Mouse (Mus musculus) central nervous system, embryonic 18 days (tissue): ENCODE measurements around the gene Itga2b. TPM values are rescaled to one million over a fixed set of nuclear protein-coding genes. Genes with fewer than 3 reads are reported as not detected.

Source experiments
- polyA plus RNA-seq: library from polyadenylated mRNA; depleted of rRNA; stranded (reverse); fragments of >200 nt; gene quantifications from 2 replicates; pipeline ENCODE4 v1.2.3, GENCODE M21; 2012; rRNA removed

Gene Itga2b
- polyA plus RNA-seq = 6.3 and 7.6 TPM in 2 replicates

DNA sequence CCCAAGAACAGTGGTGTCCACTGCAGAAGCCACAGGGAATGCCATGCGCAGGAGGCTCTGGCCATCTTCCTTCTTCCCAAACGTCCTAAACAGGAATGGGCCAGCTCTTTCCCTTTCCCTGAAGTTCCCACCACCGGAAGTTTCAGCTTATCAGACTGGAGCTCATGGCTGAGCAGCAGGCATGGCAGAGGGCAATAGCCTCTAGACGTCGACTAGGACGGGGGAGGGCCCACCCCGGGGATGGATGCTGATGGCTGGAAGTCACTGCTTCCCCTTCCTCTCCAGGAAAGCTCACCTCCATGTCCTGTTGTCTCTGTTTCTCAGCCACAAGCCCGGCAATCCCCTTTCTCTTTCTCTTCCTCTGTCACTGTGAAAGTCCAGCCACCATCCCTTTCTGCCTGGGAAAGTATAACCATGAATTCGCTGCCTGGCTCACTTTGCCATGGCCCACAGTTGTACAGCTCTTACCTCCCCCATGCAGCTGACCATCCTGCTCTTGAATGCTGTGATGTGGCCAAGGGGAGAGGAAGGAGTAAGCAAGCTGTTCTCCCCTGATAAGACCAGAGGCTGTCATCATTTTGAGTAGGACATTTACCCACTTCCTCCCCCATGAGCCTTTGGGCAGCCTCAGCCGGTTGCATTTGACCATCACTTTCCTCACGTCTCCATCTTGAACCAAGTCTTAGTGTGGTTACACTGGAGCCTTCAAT is at the start of gene Itga2b:
Gene Itga2b (minus strand): TSS at position 475 of the 710 bp plus-strand sequence.

DNA sequence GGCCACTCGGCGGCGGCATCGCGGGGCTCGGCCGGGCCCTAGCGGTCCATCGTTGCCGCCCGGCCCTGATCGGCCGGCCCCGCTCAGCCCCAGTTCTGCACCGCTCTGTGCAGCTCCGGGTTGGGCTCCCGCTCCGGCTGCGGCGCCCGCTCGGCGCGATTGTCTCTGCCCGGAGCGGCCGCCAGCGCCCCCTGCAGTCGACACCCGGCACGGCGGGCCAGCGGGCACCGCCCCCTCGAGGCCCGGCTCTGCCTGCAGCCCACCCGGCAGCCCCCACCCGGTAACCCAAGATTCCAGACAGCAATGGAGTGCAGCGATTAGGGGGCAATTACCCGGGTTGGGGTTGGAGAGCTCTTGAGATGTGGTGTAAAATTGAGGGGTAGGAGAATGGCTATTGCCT is 22.4 kb downstream of the Itga2b start, which contains the start of gene Fam171a2:
Gene Fam171a2 (minus strand): TSS at position 186 of the 400 bp plus-strand sequence.

DNA sequence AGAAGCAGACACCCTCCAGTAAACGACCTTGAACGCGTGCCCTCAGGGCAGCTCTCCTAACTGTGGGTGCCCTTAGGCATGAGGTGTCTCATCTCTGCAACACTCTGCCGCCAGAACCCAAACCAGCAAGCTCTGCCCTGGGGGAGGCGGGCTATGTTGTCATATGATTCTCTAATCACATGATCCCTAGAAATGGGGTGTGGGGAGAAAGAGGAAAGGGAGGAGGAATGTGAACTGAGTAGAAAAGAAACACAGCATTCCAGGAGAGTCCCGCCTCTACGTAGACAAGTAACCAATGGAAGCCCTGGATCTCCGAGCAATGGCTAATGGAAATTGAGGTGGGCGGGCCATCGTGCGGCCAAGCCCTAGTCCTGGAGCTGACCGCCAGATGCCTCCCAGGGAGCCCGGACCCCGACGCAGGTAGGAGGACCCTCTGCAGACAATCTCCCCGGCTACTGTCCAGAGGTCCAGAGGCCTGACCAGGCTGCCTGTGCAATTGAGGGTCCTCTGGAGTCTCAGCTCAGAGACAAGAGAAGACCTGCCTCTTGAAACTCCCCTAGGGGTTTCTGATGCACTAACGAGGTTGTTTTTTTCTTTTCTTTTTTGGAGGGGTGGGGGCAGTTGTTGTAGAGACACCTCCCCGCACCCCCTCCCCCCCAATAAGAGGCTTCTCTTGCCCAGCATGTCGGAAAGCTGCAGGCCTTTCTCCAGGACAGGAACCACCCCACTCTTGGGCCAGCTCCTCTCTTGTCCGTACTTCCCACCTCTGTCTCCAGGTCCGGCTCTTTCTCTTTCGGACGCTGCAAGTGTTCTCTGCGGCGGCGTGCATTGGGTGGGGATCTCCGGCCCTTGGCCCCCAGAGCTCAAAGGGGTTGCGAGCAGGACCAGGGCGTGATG is 39.6 kb downstream of the Itga2b start, which contains the start of gene Grn:
Gene Grn (plus strand): TSS at position 195 of the 897 bp plus-strand sequence.

DNA sequence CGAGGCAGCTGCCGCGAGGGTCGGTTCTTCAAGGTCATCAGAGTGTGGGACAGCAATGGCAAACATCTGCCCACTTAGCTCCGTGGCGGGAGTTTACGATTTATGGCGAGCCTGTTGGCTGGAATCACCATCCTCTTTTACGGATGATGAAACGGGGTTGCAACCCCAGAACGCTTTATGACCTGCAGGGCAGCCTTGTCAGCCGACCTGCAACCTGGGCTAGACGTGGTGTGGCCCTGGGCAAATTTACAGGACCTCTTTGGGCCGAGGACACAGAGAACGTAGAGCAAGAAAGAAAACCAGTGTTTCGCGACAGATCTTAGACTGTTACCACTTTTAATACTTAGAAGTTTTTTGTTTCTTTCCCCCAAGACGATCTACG is 62.1 kb downstream of the Itga2b start, which contains the start of gene Slc25a39:
Gene Slc25a39 (minus strand): TSS at position 113 of the 382 bp plus-strand sequence.

Other genes with a start within 250 kb of the Itga2b start
- 94.4 and 132 TPM in 2 replicates for gene Hdac5, start 240.0 kb downstream of the Itga2b start, polyA plus RNA-seq
- gene BC030867, start 221.2 kb downstream of the Itga2b start, polyA plus RNA-seq = 2.3 and 2.4 TPM in 2 replicates
- gene Asb16, start 201.4 kb downstream of the Itga2b start, polyA plus RNA-seq = 1.0 and 1.2 TPM in 2 replicates
- gene Tmub2, start 185.2 kb downstream of the Itga2b start, polyA plus RNA-seq = 77.8 and 79.8 TPM in 2 replicates
- gene Atxn7l3, start 173.5 kb downstream of the Itga2b start, polyA plus RNA-seq = 106 and 114 TPM in 2 replicates
- 68.0 and 70.0 TPM in 2 replicates for gene Ubtf, start 150.4 kb downstream of the Itga2b start, polyA plus RNA-seq
- 0.25 TPM in 2 replicates for gene Slc4a1, start 103.9 kb downstream of the Itga2b start, polyA plus RNA-seq
- 256 and 280 TPM in 2 replicates for gene Rundc3a, start 76.7 kb downstream of the Itga2b start, polyA plus RNA-seq
- gene Slc25a39, start 62.2 kb downstream of the Itga2b start, polyA plus RNA-seq = 84.9 and 86.1 TPM in 2 replicates
- gene Grn, start 39.8 kb downstream of the Itga2b start, polyA plus RNA-seq = 34.8 and 40.1 TPM in 2 replicates
- 190 and 226 TPM in 2 replicates for gene Fam171a2, start 22.4 kb downstream of the Itga2b start, polyA plus RNA-seq
- gene Gpatch8, start 86.3 kb upstream of the Itga2b start, polyA plus RNA-seq = 45.7 and 48.0 TPM in 2 replicates
- 4.1 and 4.4 TPM in 2 replicates for gene Gm11627, start 109.3 kb upstream of the Itga2b start, polyA plus RNA-seq
- 15.1 and 15.5 TPM in 2 replicates for gene Fzd2, start 134.3 kb upstream of the Itga2b start, polyA plus RNA-seq
- 0.03 and 0.05 TPM in 2 replicates for gene Meioc, start 193.6 kb upstream of the Itga2b start, polyA plus RNA-seq
- gene Ccdc43, start 227.7 kb upstream of the Itga2b start, polyA plus RNA-seq = 24.7 and 25.2 TPM in 2 replicates